Mouse (Mus musculus) right cerebral cortex, postnatal 36 days (tissue): ENCODE measurements around the gene 4933424G06Rik.
"Not testable (repeated sequence)": the region's sequence is repeated elsewhere in the genome, so short reads cannot be mapped to it uniquely, and the experiment has no call there.

Experiments used
- DNase-seq, 2 experiments: peaks; one replicate each; pipeline ENCODE4 v3.0.0; 2022; ENCODE audit warnings: low spot score in 2 of 2, mixed read lengths in 1 of 2

Gene 4933424G06Rik

GRCm38 (mm10) chr1:36709854-36710280, at the start of gene 4933424G06Rik:
4933424G06Rik (plus strand) TSS chr1:36710149.
- peak; percentile 98 for DNase-seq

- DNase-seq, result no peak
These were observed 45.5 kb upstream of the 4933424G06Rik start for GRCm38 (mm10) chr1:36664457-36664856.

- no peak for DNase-seq
These were observed 44.7 kb upstream of the 4933424G06Rik start for GRCm38 (mm10) chr1:36665165-36665723.

GRCm38 (mm10) chr1:36665934-36666333, 44.0 kb upstream of the 4933424G06Rik start:
- DNase-seq, result no peak

GRCm38 (mm10) chr1:36668007-36668406, 41.9 kb upstream of the 4933424G06Rik start:
- DNase-seq, result not testable (repeated sequence)

- no peak for DNase-seq
These were observed 39.7 kb upstream of the 4933424G06Rik start for GRCm38 (mm10) chr1:36670256-36670655.

GRCm38 (mm10) chr1:36671260-36671659, 38.7 kb upstream of the 4933424G06Rik start:
- no peak for DNase-seq

- no peak for DNase-seq
These were observed 37.1 kb upstream of the 4933424G06Rik start for GRCm38 (mm10) chr1:36672648-36673350.

- DNase-seq, result no peak
These were observed 35.0 kb upstream of the 4933424G06Rik start for GRCm38 (mm10) chr1:36674936-36675335.

- DNase-seq, result no peak
These were observed 29.1 kb upstream of the 4933424G06Rik start for GRCm38 (mm10) chr1:36680893-36681292.

GRCm38 (mm10) chr1:36682620-36683355, 27.2 kb upstream of the 4933424G06Rik start, which contains the start of gene Fam178b:
Fam178b (minus strand) TSS chr1:36683183.
- no peak for DNase-seq

GRCm38 (mm10) chr1:36683810-36684467, 26.0 kb upstream of the 4933424G06Rik start:
- DNase-seq, result peak; percentile 67 to 75

- no peak for DNase-seq
These were observed 19.2 kb upstream of the 4933424G06Rik start for GRCm38 (mm10) chr1:36690671-36691235.

- peak; percentile 94 to 96 for DNase-seq
These were observed 18.4 kb upstream of the 4933424G06Rik start, which contains the start of gene Cox5b for GRCm38 (mm10) chr1:36691271-36692155. Cox5b (plus strand) TSS chr1:36691449.

GRCm38 (mm10) chr1:36694871-36695270, 15.1 kb upstream of the 4933424G06Rik start:
- DNase-seq, result no peak

- no peak for DNase-seq
These were observed 13.5 kb upstream of the 4933424G06Rik start for GRCm38 (mm10) chr1:36696411-36696810.

- no peak for DNase-seq
These were observed 12.9 kb upstream of the 4933424G06Rik start for GRCm38 (mm10) chr1:36697030-36697429.

- DNase-seq, result peak in 1 of 2 experiments; percentile 62
These were observed 2.8 kb upstream of the 4933424G06Rik start for GRCm38 (mm10) chr1:36707166-36707565.

- DNase-seq, result no peak
These were observed 2.2 kb upstream of the 4933424G06Rik start for GRCm38 (mm10) chr1:36707797-36708196.

- no peak for DNase-seq
These were observed 1.3 kb upstream of the 4933424G06Rik start for GRCm38 (mm10) chr1:36708626-36709025.
